ENCODE assay signal across 7 mouse cellular contexts in the genomic region with DNA sequence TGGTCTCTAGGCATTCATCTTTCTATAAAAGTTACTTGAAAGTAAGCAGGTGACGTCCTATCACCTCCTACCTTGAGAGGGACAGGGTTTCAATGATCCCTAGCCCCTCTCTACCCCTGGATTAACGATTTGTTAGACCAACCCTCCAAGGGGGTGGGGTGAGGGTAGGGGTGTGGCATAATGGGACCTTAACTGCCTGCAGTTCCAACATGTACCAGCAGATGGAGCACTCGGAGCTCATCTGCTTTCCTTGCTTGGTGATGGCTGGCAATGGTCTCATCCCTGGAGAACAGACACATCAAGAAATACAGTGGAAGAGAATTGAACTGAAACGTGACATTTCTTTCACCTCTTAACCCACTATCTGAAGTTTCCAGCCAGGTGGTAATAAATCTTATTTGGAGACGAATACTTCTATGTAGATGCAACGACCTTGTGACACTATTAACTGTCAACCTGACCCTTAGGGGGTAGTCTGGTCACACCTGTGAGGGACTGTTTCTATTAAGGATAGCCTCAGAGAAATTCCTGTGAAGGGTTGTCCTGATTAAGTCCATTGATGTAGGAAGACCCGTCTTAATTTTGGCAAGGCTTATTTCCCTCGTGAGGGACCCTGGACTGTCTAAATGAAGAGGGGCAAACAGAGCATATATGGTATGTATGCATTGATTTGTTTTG. TPM values are rescaled to one million over a fixed set of nuclear protein-coding genes. Genes with fewer than 3 reads are reported as not detected.
A peak's percentile ranks its signal among the peaks of the same experiment; 100 is the strongest.
DNase-seq lines count a peak whose midpoint lies in the region; ATAC-seq lines count a peak whose summit lies in the region.

No protein-coding gene starts in this region.

- ATAC-seq in intestine, embryonic 16.5 days, result peak; percentile 48
- peak; percentile 83 for ATAC-seq in midbrain, embryonic 14.5 days (ENCODE audit: low FRiP score, low TSS enrichment)

- H3K9me3 ChIP-seq in intestine, embryonic 16.5 days (ENCODE audit: control insufficient read depth, low read length), result no peaks in the 10 kb centered on the region
- no peaks in the 10 kb centered on the region for H3K9me3 ChIP-seq in midbrain, embryonic 14.5 days (ENCODE audit: control insufficient read depth, low read length)

- H3K4me2 ChIP-seq in intestine, embryonic 16.5 days (ENCODE audit: low read depth, low read length), result peak overlapping the region; percentile 28; the same call in 1 of the 2 replicates
- H3K4me2 ChIP-seq in midbrain, embryonic 14.5 days (ENCODE audit: low read length), result no peak overlapping the region; the same call in 1 of the 2 replicates

- H3K9ac ChIP-seq in intestine, embryonic 16.5 days (ENCODE audit: low read depth, low read length), result no peak overlapping the region
- no peak overlapping the region for H3K9ac ChIP-seq in midbrain, embryonic 14.5 days (replicated peaks; ENCODE audit: low read length)

- intact Hi-C loops in left cerebral cortex, postnatal 25 days (cut with DNase I), result loop anchor here (2.0 to 10.0 kb wide), 2 partner anchors 114 to 172 kb away; no protein-coding TSS in a partner anchor

- H3K27me3 ChIP-seq in intestine, embryonic 16.5 days (replicated peaks; ENCODE audit: control insufficient read depth, insufficient read depth, low read length), result no peaks in the 10 kb centered on the region
- no peaks in the 10 kb centered on the region for H3K27me3 ChIP-seq in midbrain, embryonic 14.5 days (ENCODE audit: control insufficient read depth, insufficient read depth, low read length)

- peak; percentile 75 for DNase-seq in adrenal gland, adult 8-10 months
- peak; percentile 77 for DNase-seq in embryo, embryonic 11.5 days (ENCODE audit: low read depth, low spot score)
- peak; percentile 57 to 78 for DNase-seq in gastrocnemius, postnatal 4 days (ENCODE audit: low spot score in 2 of 2)
- peak; percentile 81 to 84 for DNase-seq in left cerebral cortex, postnatal 25 days (ENCODE audit: low spot score in 2 of 2)
- peak; percentile 91 for DNase-seq in midbrain, embryonic 14.5 days
- peak; percentile 42 for DNase-seq in spleen, adult 12 weeks (ENCODE audit: low spot score)

- no peak overlapping the region for H3K4me3 ChIP-seq in intestine, embryonic 16.5 days (ENCODE audit: low read length)
- H3K4me3 ChIP-seq in midbrain, embryonic 14.5 days (replicated peaks; ENCODE audit: low read depth, low read length), result no peak overlapping the region

- no peak overlapping the region for H3K27ac ChIP-seq in intestine, embryonic 16.5 days (ENCODE audit: low read length)
- no peak overlapping the region for H3K27ac ChIP-seq in midbrain, embryonic 14.5 days (replicated peaks; ENCODE audit: low read depth, low read length)

- no peaks in the 10 kb centered on the region for H3K36me3 ChIP-seq in intestine, embryonic 16.5 days (ENCODE audit: control insufficient read depth, insufficient read depth, low read length)
- H3K36me3 ChIP-seq in midbrain, embryonic 14.5 days (ENCODE audit: control insufficient read depth, insufficient read depth, low read length), result no peaks in the 10 kb centered on the region

- WGBS in intestine, embryonic 16.5 days, result 31% methylated on average over 8 of the region's 8 CpGs
- WGBS in midbrain, embryonic 14.5 days, result 37% methylated on average over 8 of the region's 8 CpGs

- H3K4me1 ChIP-seq in intestine, embryonic 16.5 days (ENCODE audit: control insufficient read depth, insufficient read depth, low read length), result no peaks in the 10 kb centered on the region
- H3K4me1 ChIP-seq in midbrain, embryonic 14.5 days (ENCODE audit: control insufficient read depth, insufficient read depth, low read length), result no peaks in the 10 kb centered on the region

RNA-seq across cellular contexts. Expression of a gene that starts 27.1 kb away (rescaled TPM):
- 1,000 to 10,000 TPM in 2 of 4 experiments, 100 to 1,000 TPM in 2; 113 to 4,046 (median 2,061) TPM for total RNA-seq in adrenal gland, adult 8-10 months (2022)
- total RNA-seq in gastrocnemius, postnatal 4 days (2021), result not detected
- not detected in 2 replicates for polyA plus RNA-seq in intestine, embryonic 16.5 days (2015; fragmentation: Nextera tagmentation; extraction: Ambion mirVana)
- not detected for total RNA-seq in left cerebral cortex, postnatal 25 days (2021)
- polyA plus RNA-seq in midbrain, embryonic 14.5 days (2014; fragmentation: Nextera tagmentation; extraction: Ambion mirVana), result not detected in 2 replicates

Comparison
In these comparisons a context has a peak if more than half of its experiments do, and no peak if none do; other contexts are left out.
1. RNA of a gene that starts 27.1 kb away (total RNA-seq): 113 to 4,046 TPM in adrenal gland, adult 8-10 months; not detected in gastrocnemius, postnatal 4 days and not detected in left cerebral cortex, postnatal 25 days; every median in the first group is over 100 times any median in the second.
2. Peak in every context shown above with its lines, with median percentiles within 50 percentile points of each other: DNase-seq.